8 mouse cellular contexts compared by ENCODE assay signal in the genomic region with DNA sequence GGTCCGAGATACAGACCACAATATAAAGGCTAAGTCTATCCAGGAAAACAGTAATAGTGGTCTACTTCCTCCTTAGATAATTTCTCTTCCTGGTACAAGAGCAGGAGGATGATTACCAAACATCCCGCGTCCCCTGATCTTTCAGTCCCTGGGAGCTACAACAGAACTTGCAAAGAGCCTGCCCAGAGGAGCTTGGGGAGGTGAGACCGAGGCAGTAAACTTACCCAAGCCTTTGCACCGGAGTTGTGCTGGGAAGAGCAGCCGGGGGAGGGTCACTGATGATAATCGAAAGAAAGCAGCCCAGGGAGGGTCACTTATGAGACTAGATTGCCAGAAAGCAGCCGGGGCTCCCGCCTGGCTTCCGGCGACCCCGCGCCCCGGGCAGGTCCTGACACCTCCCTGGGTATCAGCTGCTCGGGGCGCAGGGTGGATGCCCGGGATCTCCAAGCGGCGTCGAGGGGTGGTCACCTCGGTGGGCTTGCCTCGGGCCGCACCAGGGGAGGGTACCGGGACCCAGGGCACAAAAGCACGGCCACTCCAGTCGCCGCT. TPM values are rescaled to one million over a fixed set of nuclear protein-coding genes. Genes with fewer than 3 reads are reported as not detected.
DNase-seq lines count a peak whose midpoint lies in the region; ATAC-seq lines count a peak whose summit lies in the region.

No protein-coding gene starts in this region.

- H3K9ac ChIP-seq in forebrain, embryonic 11.5 days (ENCODE audit: low read length): peak overlapping the region; percentile 87
- peak overlapping the region; percentile 93 for H3K9ac ChIP-seq in limb, embryonic 13.5 days
- peak overlapping the region; percentile 92 for H3K9ac ChIP-seq in midbrain, embryonic 15.5 days

- H3K4me3 ChIP-seq in forebrain, embryonic 11.5 days (ENCODE audit: low read depth, low read length): peak overlapping the region; percentile 88
- H3K4me3 ChIP-seq in limb, embryonic 13.5 days: peak overlapping the region; percentile 87
- H3K4me3 ChIP-seq in midbrain, embryonic 15.5 days: peak overlapping the region; percentile 97

- H3K4me1 ChIP-seq in forebrain, embryonic 11.5 days (replicated peaks; ENCODE audit: control insufficient read depth, insufficient read depth, low read length): 0 out of 2 replicates have a peak, but pooled peaks cover 2% of the 10 kb centered on the region
- peaks cover 16% of the 10 kb centered on the region for H3K4me1 ChIP-seq in limb, embryonic 13.5 days
- peaks cover 16% of the 10 kb centered on the region for H3K4me1 ChIP-seq in midbrain, embryonic 15.5 days

- H3K27me3 ChIP-seq in forebrain, embryonic 11.5 days (ENCODE audit: control insufficient read depth, insufficient read depth, low read length): no peaks in the 10 kb centered on the region
- no peaks in the 10 kb centered on the region for H3K27me3 ChIP-seq in limb, embryonic 13.5 days
- no peaks in the 10 kb centered on the region for H3K27me3 ChIP-seq in midbrain, embryonic 15.5 days (replicated peaks)

- no peaks in the 10 kb centered on the region for H3K9me3 ChIP-seq in forebrain, embryonic 11.5 days (ENCODE audit: control insufficient read depth, low read length)
- H3K9me3 ChIP-seq in limb, embryonic 13.5 days: no peaks in the 10 kb centered on the region
- H3K9me3 ChIP-seq in midbrain, embryonic 15.5 days: no peaks in the 10 kb centered on the region

- peak overlapping the region; percentile 71 for H3K4me2 ChIP-seq in forebrain, embryonic 11.5 days (ENCODE audit: low read depth, low read length, severe bottlenecking)
- peak overlapping the region; percentile 67 for H3K4me2 ChIP-seq in limb, embryonic 13.5 days (replicated peaks)
- peak overlapping the region; percentile 77 for H3K4me2 ChIP-seq in midbrain, embryonic 15.5 days

- WGBS in forebrain, embryonic 11.5 days: under 1% methylated on average over 27 of the region's 27 CpGs
- WGBS in limb, embryonic 13.5 days: under 1% methylated on average over 27 of the region's 27 CpGs
- WGBS in midbrain, embryonic 15.5 days: under 1% methylated on average over 27 of the region's 27 CpGs

- no peak for DNase-seq in cerebellum, adult 18-20 months
- peak; percentile 69 for DNase-seq in MEL-GATA-1-ER (ENCODE audit: extremely low read depth, low read depth)
- DNase-seq in forebrain, embryonic 11.5 days (ENCODE audit: low spot score): no peak
- no peak for DNase-seq in cerebellum, postnatal 25 days
- no peak for DNase-seq in thymus, postnatal 36 days

- peak; percentile 24; the same call in 1 of the 2 replicates for ATAC-seq in cerebellum, adult (ENCODE audit: insufficient number of reproducible peaks, low FRiP score, low TSS enrichment)
- peak; percentile 59 for ATAC-seq in forebrain, embryonic 11.5 days (replicated peaks; ENCODE audit: low FRiP score)
- ATAC-seq in limb, embryonic 13.5 days (ENCODE audit: low FRiP score, low read depth): peak; percentile 21; the same call in 1 of the 2 replicates
- peak; percentile 58 for ATAC-seq in midbrain, embryonic 15.5 days (replicated peaks)

- H3K36me3 ChIP-seq in forebrain, embryonic 11.5 days (ENCODE audit: control insufficient read depth, insufficient read depth, low read length): no peaks in the 10 kb centered on the region
- H3K36me3 ChIP-seq in limb, embryonic 13.5 days: peaks cover 20% of the 10 kb centered on the region
- H3K36me3 ChIP-seq in midbrain, embryonic 15.5 days (replicated peaks): peaks cover 8% of the 10 kb centered on the region; the same call in 1 of the 2 replicates

- peak overlapping the region; percentile 71 for H3K27ac ChIP-seq in forebrain, embryonic 11.5 days (ENCODE audit: low read depth, low read length)
- peak overlapping the region; percentile 80 for H3K27ac ChIP-seq in limb, embryonic 13.5 days
- H3K27ac ChIP-seq in midbrain, embryonic 15.5 days: peak overlapping the region; percentile 91

RNA-seq across cellular contexts. Expression of gene Apaf1, which starts 0.5 kb away (rescaled TPM):
- polyA plus RNA-seq in forebrain, embryonic 11.5 days (2014; fragmentation: Nextera tagmentation; extraction: Ambion mirVana): 29.4 and 30.2 TPM in 2 replicates
- polyA plus RNA-seq in limb, embryonic 13.5 days (2015; fragmentation: Nextera tagmentation; extraction: Ambion mirVana): 29.5 and 31.8 TPM in 2 replicates
- polyA plus RNA-seq in midbrain, embryonic 15.5 days (2015; fragmentation: Nextera tagmentation; extraction: Ambion mirVana): 21.4 and 24.7 TPM in 2 replicates

RNA-seq across cellular contexts. Expression of gene Ikbip, which starts 0.7 kb away (rescaled TPM):
- 19.8 and 22.7 TPM in 2 replicates for polyA plus RNA-seq in forebrain, embryonic 11.5 days (2014; fragmentation: Nextera tagmentation; extraction: Ambion mirVana)
- polyA plus RNA-seq in limb, embryonic 13.5 days (2015; fragmentation: Nextera tagmentation; extraction: Ambion mirVana): 70.3 and 70.6 TPM in 2 replicates
- 17.6 and 17.7 TPM in 2 replicates for polyA plus RNA-seq in midbrain, embryonic 15.5 days (2015; fragmentation: Nextera tagmentation; extraction: Ambion mirVana)

RNA-seq across cellular contexts. Expression of gene Slc25a3, which starts 41.8 kb away (rescaled TPM):
- polyA plus RNA-seq in forebrain, embryonic 11.5 days (2014; fragmentation: Nextera tagmentation; extraction: Ambion mirVana): 399 and 404 TPM in 2 replicates
- 447 and 448 TPM in 2 replicates for polyA plus RNA-seq in limb, embryonic 13.5 days (2015; fragmentation: Nextera tagmentation; extraction: Ambion mirVana)
- 542 and 550 TPM in 2 replicates for polyA plus RNA-seq in midbrain, embryonic 15.5 days (2015; fragmentation: Nextera tagmentation; extraction: Ambion mirVana)
